Mouse (Mus musculus) heart, adult 2 months (tissue): Measurements from ENCODE around the gene Selenoo.

Source experiments
- CTCF ChIP-seq: fragments of 200-600 bp; IDR thresholded peaks from 2 replicates; pipeline ENCODE4 v1.8.1; 2022; ENCODE audit warnings: antibody characterized with exemption, mild to moderate bottlenecking, moderate library complexity
- EP300 ChIP-seq: fragments of 200-500 bp; IDR thresholded peaks from 2 replicates; pipeline ENCODE4 v1.6.1; 2011; ENCODE audit warnings: low read depth, low read length, control low read depth; ENCODE audit not compliant: insufficient read depth
- POLR2A ChIP-seq: fragments of 200-500 bp; IDR thresholded peaks from 2 replicates; pipeline ENCODE4 v1.6.1; 2011; ENCODE audit warnings: mild to moderate bottlenecking, low read depth, low read length, control low read depth; ENCODE audit not compliant: insufficient read depth

- no peak for TF ChIP-seq POLR2A
- TF ChIP-seq CTCF, result no peak
- TF ChIP-seq EP300, result no peak
Measured at GRCm38 (mm10) chr15:89104425-89104824, 15.5 kb downstream of the Selenoo start.
